Mouse (Mus musculus) midbrain, embryonic 11.5 days (tissue): ENCODE measurements at regions not wholly inside any gene's neighbourhood (a gene's known extent, or its start where the extent isn't known, plus 50 kb on each side); places are given as distances from the start of the nearest gene placed in this dataset.

Experiments used
- ATAC-seq: fragments of 200-750 bp; cut with Nextera tagmentation; 2 replicates; pipeline ENCODE4 v1.8.0; 2017; ENCODE audit warnings: moderate TSS enrichment, moderate library complexity; ENCODE audit not compliant: low FRiP score
- DNase-seq: peaks from one replicate; pipeline ENCODE4 v3.0.0; 2015; ENCODE audit warnings: low spot score; ENCODE audit errors: missing footprints
- H3K27ac ChIP-seq: fragments of 300-500 bp; sonication (generic); 2 replicates; pipeline ENCODE4 v1.5.1; 2014; ENCODE audit warnings: low read depth, low read length
- H3K27me3 ChIP-seq: fragments of 300-500 bp; sonication (generic); 2 replicates; pipeline ENCODE4 v1.6.1; 2014; ENCODE audit warnings: mild to moderate bottlenecking, low read length, moderate library complexity, mixed read lengths; ENCODE audit not compliant: control insufficient read depth, insufficient read depth
- H3K36me3 ChIP-seq: fragments of 300-500 bp; sonication (generic); 2 replicates; pipeline ENCODE4 v1.6.1; 2014; ENCODE audit warnings: mild to moderate bottlenecking, low read length, moderate library complexity, mixed read lengths; ENCODE audit not compliant: control insufficient read depth, insufficient read depth
- H3K4me1 ChIP-seq: fragments of 300-500 bp; sonication (generic); 2 replicates; pipeline ENCODE4 v1.6.1; 2014; ENCODE audit warnings: low read length; ENCODE audit not compliant: control insufficient read depth, insufficient read depth
- H3K4me2 ChIP-seq: fragments of 300-500 bp; sonication (generic); 2 replicates; pipeline ENCODE4 v1.6.1; 2014; ENCODE audit warnings: mild to moderate bottlenecking, moderate library complexity
- H3K4me3 ChIP-seq: fragments of 300-500 bp; sonication (generic); 2 replicates; pipeline ENCODE4 v1.5.1; 2014; ENCODE audit warnings: low read depth, low read length
- H3K9ac ChIP-seq: fragments of 300-500 bp; sonication (generic); 2 replicates; pipeline ENCODE4 v1.6.1; 2014; ENCODE audit warnings: low read length
- H3K9me3 ChIP-seq: fragments of 300-500 bp; sonication (generic); 2 replicates; pipeline ENCODE4 v1.6.1; 2016; ENCODE audit warnings: low read length; ENCODE audit not compliant: control insufficient read depth
- WGBS: fragments of 180-500 bp; shearing (Covaris S2); extraction: QIAGEN DNeasy Blood & Tissue Kit; methylation state at CpG from one replicate; pipeline ENCODE4 v1.1.7; 2014; 5-methylcytosine and 5-hydroxymethylcytosine counted together

GRCm38 (mm10) chr1:19647713-19648589 lies 439.2 kb downstream of the Tfap2b start:
- no peak overlapping the region for H3K4me2 ChIP-seq
- H3K9me3 ChIP-seq = no peaks in the 10 kb centered on the region

GRCm38 (mm10) chr1:19662142-19662541 lies 453.4 kb downstream of the Tfap2b start:
- H3K27ac ChIP-seq = no peak overlapping the region
- ATAC-seq (no peak), DNase-seq (no peak)
- no peak overlapping the region for H3K4me3 ChIP-seq
- no peaks in the 10 kb centered on the region for H3K9me3 ChIP-seq
- H3K36me3 ChIP-seq = no peaks in the 10 kb centered on the region
- no peaks in the 10 kb centered on the region for H3K4me1 ChIP-seq
- 86% methylated on average over 5 of the region's 5 CpGs for WGBS
- H3K9ac ChIP-seq = no peak overlapping the region
- no peak overlapping the region for H3K4me2 ChIP-seq
- no peaks in the 10 kb centered on the region for H3K27me3 ChIP-seq

More at GRCm38 (mm10) chr1:19647713-19648589, 439.2 kb downstream of the Tfap2b start:
- no peak overlapping the region for H3K4me3 ChIP-seq
- 82% methylated on average over 2 of the region's 2 CpGs for WGBS
- DNase-seq (no peak), ATAC-seq (no peak)
- no peak overlapping the region for H3K27ac ChIP-seq
- no peaks in the 10 kb centered on the region for H3K27me3 ChIP-seq
- H3K9ac ChIP-seq = no peak overlapping the region
- no peaks in the 10 kb centered on the region for H3K4me1 ChIP-seq
- no peaks in the 10 kb centered on the region for H3K36me3 ChIP-seq

- no peaks in the 10 kb centered on the region for H3K36me3 ChIP-seq
- no peaks in the 10 kb centered on the region for H3K4me1 ChIP-seq
- no peaks in the 10 kb centered on the region for H3K9me3 ChIP-seq
- ATAC-seq = no peak
- H3K4me2 ChIP-seq = no peak overlapping the region
- no peak overlapping the region for H3K4me3 ChIP-seq
- 98% methylated on average over 2 of the region's 2 CpGs for WGBS
- H3K27me3 ChIP-seq = no peaks in the 10 kb centered on the region
- no peak overlapping the region for H3K9ac ChIP-seq
- no peak for DNase-seq
- H3K27ac ChIP-seq = no peak overlapping the region
These were observed 454.1 kb downstream of the Tfap2b start for GRCm38 (mm10) chr1:19662779-19663178.

GRCm38 (mm10) chr1:19673448-19674396 lies 465.0 kb downstream of the Tfap2b start:
- H3K9ac ChIP-seq = no peak overlapping the region
- DNase-seq (no peak), ATAC-seq (no peak)
- no peak overlapping the region for H3K27ac ChIP-seq
- no peaks in the 10 kb centered on the region for H3K4me1 ChIP-seq
- H3K36me3 ChIP-seq = no peaks in the 10 kb centered on the region
- 72% methylated on average over 8 of the region's 8 CpGs for WGBS
- no peaks in the 10 kb centered on the region for H3K27me3 ChIP-seq
- H3K9me3 ChIP-seq = no peaks in the 10 kb centered on the region
- no peak overlapping the region for H3K4me3 ChIP-seq
- H3K4me2 ChIP-seq = no peak overlapping the region

GRCm38 (mm10) chr1:19674397-19674770 lies 465.7 kb downstream of the Tfap2b start:
- DNase-seq = no peak
- Histone ChIP-seq H3K4me3 (no peak overlapping the region), H3K9me3 (no peaks in the 10 kb centered on the region), H3K36me3 (no peaks in the 10 kb centered on the region), H3K9ac (no peak overlapping the region), H3K4me2 (no peak overlapping the region), H3K4me1 (no peaks in the 10 kb centered on the region), H3K27ac (no peak overlapping the region), H3K27me3 (no peaks in the 10 kb centered on the region)
- WGBS = 68% methylated on average over 3 of the region's 3 CpGs
- ATAC-seq = no peak

GRCm38 (mm10) chr1:19681024-19681778 lies 472.5 kb downstream of the Tfap2b start:
- Histone ChIP-seq H3K4me2 (no peak overlapping the region), H3K4me1 (no peaks in the 10 kb centered on the region), H3K27ac (no peak overlapping the region), H3K9me3 (no peaks in the 10 kb centered on the region), H3K36me3 (no peaks in the 10 kb centered on the region), H3K9ac (no peak overlapping the region), H3K27me3 (no peaks in the 10 kb centered on the region), H3K4me3 (no peak overlapping the region)
- no peak for DNase-seq
- 0 out of 2 replicates have a peak, but pooled peaks have one; percentile 14 for ATAC-seq
- 64% methylated on average over 12 of the region's 12 CpGs for WGBS
